Mouse (Mus musculus): Measurements from ENCODE around the gene Kif17.

DNA sequence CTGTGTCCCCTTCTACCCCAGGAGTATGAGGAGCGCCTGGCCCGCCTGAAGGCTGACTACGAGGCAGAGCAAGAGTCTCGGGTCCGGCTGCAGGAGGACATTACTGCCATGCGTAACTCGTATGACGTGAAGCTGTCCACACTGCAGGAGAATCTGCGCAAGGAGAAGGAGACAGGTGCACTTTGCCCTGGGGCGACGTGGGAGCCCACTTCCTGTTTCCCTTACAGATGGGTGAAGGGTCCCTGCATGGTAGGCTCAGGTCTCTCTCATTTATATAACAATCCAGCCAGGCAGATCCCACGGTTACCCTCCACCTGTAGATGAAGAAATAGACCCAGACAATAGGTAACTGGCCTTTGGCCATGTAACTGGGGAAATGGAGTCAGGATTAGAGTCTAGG is 36.2 kb downstream of the Kif17 start:
- TF ChIP-seq CTCF (IDR thresholded peaks at IDR 0.05; ENCODE audit: low read depth), result no peak
- no peak for TF ChIP-seq EP300 (optimal IDR thresholded peaks at IDR 0.05)

All from stomach, postnatal 0 days (tissue).